Mouse (Mus musculus): ENCODE measurements at regions not wholly inside any gene's neighbourhood (a gene's known extent, or its start where the extent isn't known, plus 50 kb on each side); places are given as distances from the start of the nearest gene placed in this dataset.

- Histone ChIP-seq H3K27me3 (ENCODE audit: control insufficient read depth, insufficient read depth, insufficient read length) (no peaks in the 10 kb centered on the region), H3K4me2 (ENCODE audit: low read depth) (no peak overlapping the region), H3ac (ENCODE audit: control insufficient read depth, insufficient read length) (no peak overlapping the region), H3K79me2 (ENCODE audit: control insufficient read depth, insufficient read depth) (no peaks in the 10 kb centered on the region), H3K36me3 (ENCODE audit: control insufficient read depth, insufficient read depth) (no peaks in the 10 kb centered on the region), H3K4me3 (no peak overlapping the region)
- TF ChIP-seq TCF3 (IDR thresholded peaks at IDR 0.05; ENCODE audit: insufficient read length, low read depth) (no peak), TCF12 (IDR thresholded peaks at IDR 0.05; ENCODE audit: insufficient read depth, poor library complexity, severe bottlenecking) (no peak), USF1 (IDR thresholded peaks at IDR 0.05; ENCODE audit: low read depth) (no peak)
These were observed 852.6 kb downstream of the Gm9195 start for GRCm38 (mm10) chr14:71639083-71639482.

GRCm38 (mm10) chr14:71635091-71635490 is 856.5 kb downstream of the Gm9195 start:
- no peak overlapping the region for H3ac ChIP-seq (ENCODE audit: control insufficient read depth, insufficient read length)
- H3K36me3 ChIP-seq (ENCODE audit: control insufficient read depth, insufficient read depth), result no peaks in the 10 kb centered on the region
- H3K27me3 ChIP-seq (ENCODE audit: control insufficient read depth, insufficient read depth, insufficient read length), result no peaks in the 10 kb centered on the region
- H3K4me2 ChIP-seq (ENCODE audit: low read depth), result no peak overlapping the region
- H3K79me2 ChIP-seq (ENCODE audit: control insufficient read depth, insufficient read depth), result no peaks in the 10 kb centered on the region
- no peak overlapping the region for H3K4me3 ChIP-seq
- TF ChIP-seq MAX (IDR thresholded peaks at IDR 0.05; ENCODE audit: low read depth) (no peak), POLR2AphosphoS2 (IDR thresholded peaks at IDR 0.05; ENCODE audit: insufficient read length, low read depth) (no peak), REST (IDR thresholded peaks at IDR 0.05; ENCODE audit: insufficient read depth, insufficient read length) (no peak), USF1 (IDR thresholded peaks at IDR 0.05; ENCODE audit: low read depth) (no peak), E2F4 (IDR thresholded peaks at IDR 0.05; ENCODE audit: insufficient read depth) (no peak), TCF12 (IDR thresholded peaks at IDR 0.05; ENCODE audit: insufficient read depth, poor library complexity, severe bottlenecking) (no peak), SRF (IDR thresholded peaks at IDR 0.05; ENCODE audit: control insufficient read depth, insufficient read length, low read depth) (no peak), MYOG (IDR thresholded peaks at IDR 0.05; ENCODE audit: control insufficient read depth in 1 of 3, insufficient read depth in 1 of 3, insufficient read length in 2 of 3, low read depth in 2 of 3) (no peak), TCF3 (IDR thresholded peaks at IDR 0.05; ENCODE audit: insufficient read length, low read depth) (no peak), POLR2A (IDR thresholded peaks at IDR 0.05; ENCODE audit: insufficient read length, low read depth) (no peak), CEBPB (IDR thresholded peaks at IDR 0.05; ENCODE audit: insufficient read depth, poor library complexity, severe bottlenecking) (no peak), MYOD1 (IDR thresholded peaks at IDR 0.05; ENCODE audit: control insufficient read depth in 1 of 3, insufficient read length in 2 of 3, low read depth in 2 of 3) (no peak)

- no peak overlapping the region for H3K4me2 ChIP-seq (ENCODE audit: low read depth)
- no peak overlapping the region for H3K4me3 ChIP-seq
- no peaks in the 10 kb centered on the region for H3K36me3 ChIP-seq (ENCODE audit: control insufficient read depth, insufficient read depth)
- TF ChIP-seq USF1 (IDR thresholded peaks at IDR 0.05; ENCODE audit: low read depth), result no peak
- no peak for TF ChIP-seq CEBPB (IDR thresholded peaks at IDR 0.05; ENCODE audit: insufficient read depth, poor library complexity, severe bottlenecking)
- no peak for TF ChIP-seq POLR2A (IDR thresholded peaks at IDR 0.05; ENCODE audit: insufficient read length, low read depth)
- no peak for TF ChIP-seq TCF3 (IDR thresholded peaks at IDR 0.05; ENCODE audit: insufficient read length, low read depth)
- H3K27me3 ChIP-seq (ENCODE audit: control insufficient read depth, insufficient read depth, insufficient read length), result no peaks in the 10 kb centered on the region
- no peak overlapping the region for H3ac ChIP-seq (ENCODE audit: control insufficient read depth, insufficient read length)
- H3K79me2 ChIP-seq (ENCODE audit: control insufficient read depth, insufficient read depth), result no peaks in the 10 kb centered on the region
These were observed 881.8 kb downstream of the Gm9195 start for GRCm38 (mm10) chr14:71609698-71610301.

- no peak overlapping the region for H3K4me2 ChIP-seq (ENCODE audit: low read depth)
- H3K36me3 ChIP-seq (ENCODE audit: control insufficient read depth, insufficient read depth), result no peaks in the 10 kb centered on the region
- H3K4me3 ChIP-seq, result no peak overlapping the region
- H3K79me2 ChIP-seq (ENCODE audit: control insufficient read depth, insufficient read depth), result no peaks in the 10 kb centered on the region
- no peak overlapping the region for H3ac ChIP-seq (ENCODE audit: control insufficient read depth, insufficient read length)
- TF ChIP-seq MYOD1 (IDR thresholded peaks at IDR 0.05; ENCODE audit: control insufficient read depth in 1 of 3, insufficient read length in 2 of 3, low read depth in 2 of 3) (no peak), E2F4 (IDR thresholded peaks at IDR 0.05; ENCODE audit: insufficient read depth) (no peak), USF1 (IDR thresholded peaks at IDR 0.05; ENCODE audit: low read depth) (no peak), TCF3 (IDR thresholded peaks at IDR 0.05; ENCODE audit: insufficient read length, low read depth) (no peak), POLR2A (IDR thresholded peaks at IDR 0.05; ENCODE audit: insufficient read length, low read depth) (no peak), TCF12 (IDR thresholded peaks at IDR 0.05; ENCODE audit: insufficient read depth, poor library complexity, severe bottlenecking) (no peak), MYOG (IDR thresholded peaks at IDR 0.05; ENCODE audit: control insufficient read depth in 1 of 3, insufficient read depth in 1 of 3, insufficient read length in 2 of 3, low read depth in 2 of 3) (no peak), REST (IDR thresholded peaks at IDR 0.05; ENCODE audit: insufficient read depth, insufficient read length) (no peak), MAX (IDR thresholded peaks at IDR 0.05; ENCODE audit: low read depth) (no peak), CEBPB (IDR thresholded peaks at IDR 0.05; ENCODE audit: insufficient read depth, poor library complexity, severe bottlenecking) (no peak), SRF (IDR thresholded peaks at IDR 0.05; ENCODE audit: control insufficient read depth, insufficient read length, low read depth) (no peak), POLR2AphosphoS2 (IDR thresholded peaks at IDR 0.05; ENCODE audit: insufficient read length, low read depth) (no peak)
- H3K27me3 ChIP-seq (ENCODE audit: control insufficient read depth, insufficient read depth, insufficient read length), result no peaks in the 10 kb centered on the region
These were observed 887.9 kb downstream of the Gm9195 start for GRCm38 (mm10) chr14:71603710-71604109.

DNA sequence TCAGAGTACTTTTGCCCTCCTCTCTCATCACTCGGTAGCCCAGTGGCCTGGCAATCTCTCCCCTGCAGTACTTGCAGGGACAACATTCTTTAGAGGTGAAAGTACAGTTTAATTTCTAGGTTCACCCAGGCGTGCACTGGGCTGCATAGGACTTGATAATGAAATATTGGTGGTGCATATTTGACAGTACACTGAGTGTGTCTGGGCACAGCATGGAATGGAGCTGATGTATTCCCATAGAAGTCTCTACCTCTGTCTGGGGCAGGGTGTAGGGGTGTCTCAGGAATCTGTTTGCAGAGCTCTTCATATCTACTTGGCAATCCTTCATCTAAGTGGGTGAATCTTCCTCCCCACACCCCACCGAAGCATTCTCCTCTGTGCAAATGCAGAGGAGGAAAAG is 893.8 kb downstream of the Gm9195 start:
- Histone ChIP-seq H3K27me3 (ENCODE audit: control insufficient read depth, insufficient read depth, insufficient read length) (no peaks in the 10 kb centered on the region), H3ac (ENCODE audit: control insufficient read depth, insufficient read length) (no peak overlapping the region), H3K4me2 (ENCODE audit: low read depth) (no peak overlapping the region), H3K79me2 (ENCODE audit: control insufficient read depth, insufficient read depth) (no peaks in the 10 kb centered on the region), H3K36me3 (ENCODE audit: control insufficient read depth, insufficient read depth) (no peaks in the 10 kb centered on the region), H3K4me3 (no peak overlapping the region)
- TF ChIP-seq TCF3 (IDR thresholded peaks at IDR 0.05; ENCODE audit: insufficient read length, low read depth) (no peak), POLR2A (IDR thresholded peaks at IDR 0.05; ENCODE audit: insufficient read length, low read depth) (no peak), REST (IDR thresholded peaks at IDR 0.05; ENCODE audit: insufficient read depth, insufficient read length) (no peak), MYOD1 (IDR thresholded peaks at IDR 0.05; ENCODE audit: control insufficient read depth in 1 of 3, insufficient read length in 2 of 3, low read depth in 2 of 3) (no peak), TCF12 (IDR thresholded peaks at IDR 0.05; ENCODE audit: insufficient read depth, poor library complexity, severe bottlenecking) (no peak)
